Mouse (Mus musculus) ES-Bruce4 (cell line): ENCODE measurements around the gene Cyp27b1.

Experiments used
- CTCF ChIP-seq: IDR thresholded peaks from one replicate; pipeline ENCODE4 v1.8.1; 2011; ENCODE audit warnings: low read depth, low read length
- POLR2A ChIP-seq: IDR thresholded peaks from one replicate; pipeline ENCODE4 v1.8.1; 2011; ENCODE audit warnings: low read length; ENCODE audit not compliant: insufficient read depth

DNA sequence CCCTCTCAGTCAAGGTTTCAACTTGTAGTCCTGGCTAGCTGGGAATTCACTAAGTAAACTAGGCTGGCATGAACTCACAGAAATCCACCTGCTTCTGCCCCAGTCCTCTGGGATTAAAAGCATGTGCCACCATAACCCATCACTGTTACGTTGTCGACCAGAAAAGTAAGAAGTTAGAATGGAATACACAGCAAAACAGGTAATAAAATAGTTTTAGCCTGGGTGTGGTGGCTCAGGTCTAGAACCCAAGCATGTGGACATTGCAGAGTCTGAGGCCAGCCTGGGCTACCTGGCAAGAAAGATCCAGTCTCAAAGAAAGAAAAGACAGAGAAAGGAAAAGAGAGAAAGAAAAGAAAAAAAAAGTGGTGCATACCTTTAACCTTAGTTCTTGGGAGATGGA lies 13.5 kb downstream of the Cyp27b1 start:
- TF ChIP-seq POLR2A (no peak), CTCF (no peak)
